Mouse (Mus musculus): ENCODE results near the gene Cpne4. TPM values are rescaled to one million over a fixed set of nuclear protein-coding genes. Genes with fewer than 3 reads are reported as not detected.

Gene Cpne4
- polyA plus RNA-seq, 1 experiment from 2014 or later: 0.50 TPM

GRCm38 (mm10) chr9:104594979-104595378 is 47.9 kb downstream of the Cpne4 start:
- no peak for ATAC-seq (ENCODE audit: insufficient read depth, low FRiP score, low read depth)
- Histone ChIP-seq H3K9ac (no peak overlapping the region), H3K27ac (no peak overlapping the region)

GRCm38 (mm10) chr9:104612523-104612922 is 65.4 kb downstream of the Cpne4 start:
- ATAC-seq (ENCODE audit: insufficient read depth, low FRiP score, low read depth): no peak
- Histone ChIP-seq H3K4me1 (no peaks in the 10 kb centered on the region), H3K27ac (no peak overlapping the region), H3K9ac (no peak overlapping the region), H3K4me3 (replicated peaks) (no peak overlapping the region), H3K27me3 (replicated peaks) (no peaks in the 10 kb centered on the region), H3K4me2 (no peak overlapping the region), H3K9me3 (no peaks in the 10 kb centered on the region), H3K36me3 (no peaks in the 10 kb centered on the region)
- 75% methylated on average over 6 of the region's 6 CpGs for whole genome bisulfite sequencing

More at GRCm38 (mm10) chr9:104594979-104595378, 47.9 kb downstream of the Cpne4 start:
- Histone ChIP-seq H3K4me2 (no peak overlapping the region), H3K36me3 (no peaks in the 10 kb centered on the region), H3K27me3 (replicated peaks) (no peaks in the 10 kb centered on the region), H3K4me1 (no peaks in the 10 kb centered on the region), H3K9me3 (no peaks in the 10 kb centered on the region), H3K4me3 (replicated peaks) (no peak overlapping the region)
- whole genome bisulfite sequencing: 39% methylated on average over 2 of the region's 2 CpGs

GRCm38 (mm10) chr9:104616691-104617090 is 69.6 kb downstream of the Cpne4 start:
- no peak overlapping the region for H3K4me3 ChIP-seq (replicated peaks)
- no peak for ATAC-seq (ENCODE audit: insufficient read depth, low FRiP score, low read depth)
- H3K4me2 ChIP-seq: no peak overlapping the region
- no peaks in the 10 kb centered on the region for H3K36me3 ChIP-seq
- no peaks in the 10 kb centered on the region for H3K27me3 ChIP-seq (replicated peaks)
- H3K9ac ChIP-seq: no peak overlapping the region
- H3K27ac ChIP-seq: no peak overlapping the region
- WGBS: 59% methylated on average over 6 of the region's 6 CpGs
- no peaks in the 10 kb centered on the region for H3K4me1 ChIP-seq
- no peaks in the 10 kb centered on the region for H3K9me3 ChIP-seq

- Histone ChIP-seq H3K9ac (no peak overlapping the region), H3K4me3 (replicated peaks) (no peak overlapping the region), H3K4me2 (no peak overlapping the region), H3K36me3 (no peaks in the 10 kb centered on the region), H3K4me1 (no peaks in the 10 kb centered on the region), H3K9me3 (no peaks in the 10 kb centered on the region), H3K27ac (no peak overlapping the region), H3K27me3 (replicated peaks) (no peaks in the 10 kb centered on the region)
- no peak for ATAC-seq (ENCODE audit: insufficient read depth, low FRiP score, low read depth)
- 67% methylated on average over 4 of the region's 4 CpGs for WGBS
Observed at GRCm38 (mm10) chr9:104623564-104623963, 76.5 kb downstream of the Cpne4 start.

GRCm38 (mm10) chr9:104627816-104628215 is 80.7 kb downstream of the Cpne4 start:
- 27% methylated on average over 7 of the region's 7 CpGs for WGBS

GRCm38 (mm10) chr9:104629282-104629681 is 82.2 kb downstream of the Cpne4 start:
- Histone ChIP-seq H3K27ac (no peak overlapping the region), H3K27me3 (replicated peaks) (no peaks in the 10 kb centered on the region), H3K4me1 (no peaks in the 10 kb centered on the region), H3K9ac (no peak overlapping the region), H3K9me3 (no peaks in the 10 kb centered on the region), H3K4me3 (replicated peaks) (no peak overlapping the region), H3K36me3 (no peaks in the 10 kb centered on the region), H3K4me2 (no peak overlapping the region)
- WGBS: 64% methylated on average over 7 of the region's 7 CpGs
- ATAC-seq (ENCODE audit: insufficient read depth, low FRiP score, low read depth): no peak

More at GRCm38 (mm10) chr9:104627816-104628215, 80.7 kb downstream of the Cpne4 start:
- no peak overlapping the region for H3K4me2 ChIP-seq
- H3K27me3 ChIP-seq (replicated peaks): no peaks in the 10 kb centered on the region
- no peak overlapping the region for H3K9ac ChIP-seq
- ATAC-seq (ENCODE audit: insufficient read depth, low FRiP score, low read depth): no peak
- H3K36me3 ChIP-seq: no peaks in the 10 kb centered on the region
- H3K4me1 ChIP-seq: no peaks in the 10 kb centered on the region
- no peak overlapping the region for H3K4me3 ChIP-seq (replicated peaks)
- H3K27ac ChIP-seq: no peak overlapping the region
- H3K9me3 ChIP-seq: no peaks in the 10 kb centered on the region

GRCm38 (mm10) chr9:104646348-104646994 is 99.4 kb downstream of the Cpne4 start:
- Histone ChIP-seq H3K36me3 (no peaks in the 10 kb centered on the region), H3K9me3 (no peaks in the 10 kb centered on the region), H3K9ac (no peak overlapping the region), H3K4me2 (no peak overlapping the region), H3K27me3 (replicated peaks) (no peaks in the 10 kb centered on the region), H3K27ac (no peak overlapping the region), H3K4me1 (no peaks in the 10 kb centered on the region), H3K4me3 (replicated peaks) (no peak overlapping the region)
- 43% methylated on average over 5 of the region's 5 CpGs for WGBS
- no peak for ATAC-seq (ENCODE audit: insufficient read depth, low FRiP score, low read depth)

GRCm38 (mm10) chr9:104652691-104653261 is 105.7 kb downstream of the Cpne4 start:
- Histone ChIP-seq H3K4me3 (replicated peaks) (no peak overlapping the region), H3K27ac (no peak overlapping the region), H3K27me3 (replicated peaks) (no peaks in the 10 kb centered on the region), H3K4me2 (no peak overlapping the region), H3K9me3 (no peaks in the 10 kb centered on the region), H3K36me3 (no peaks in the 10 kb centered on the region), H3K9ac (no peak overlapping the region), H3K4me1 (no peaks in the 10 kb centered on the region)
- no peak for ATAC-seq (ENCODE audit: insufficient read depth, low FRiP score, low read depth)
- 75% methylated on average over 9 of the region's 9 CpGs for WGBS

- no peak overlapping the region for H3K4me3 ChIP-seq (replicated peaks)
- H3K4me1 ChIP-seq: no peaks in the 10 kb centered on the region
- ATAC-seq (ENCODE audit: insufficient read depth, low FRiP score, low read depth): no peak
- no peaks in the 10 kb centered on the region for H3K9me3 ChIP-seq
- H3K27me3 ChIP-seq (replicated peaks): no peaks in the 10 kb centered on the region
- no peaks in the 10 kb centered on the region for H3K36me3 ChIP-seq
- 57% methylated on average over 4 of the region's 4 CpGs for WGBS
- no peak overlapping the region for H3K27ac ChIP-seq
- no peak overlapping the region for H3K4me2 ChIP-seq
- H3K9ac ChIP-seq: no peak overlapping the region
Observed at GRCm38 (mm10) chr9:104659758-104660157, 112.7 kb downstream of the Cpne4 start.

- H3K9me3 ChIP-seq: no peaks in the 10 kb centered on the region
- no peak overlapping the region for H3K9ac ChIP-seq
- H3K27me3 ChIP-seq (replicated peaks): no peaks in the 10 kb centered on the region
- H3K4me3 ChIP-seq (replicated peaks): no peak overlapping the region
- H3K27ac ChIP-seq: no peak overlapping the region
- no peaks in the 10 kb centered on the region for H3K36me3 ChIP-seq
- no peak overlapping the region for H3K4me2 ChIP-seq
- no peaks in the 10 kb centered on the region for H3K4me1 ChIP-seq
- 29% methylated on average over 1 of the region's 1 CpGs for WGBS
- no peak for ATAC-seq (ENCODE audit: insufficient read depth, low FRiP score, low read depth)
Observed at GRCm38 (mm10) chr9:104676665-104677064, 129.6 kb downstream of the Cpne4 start.

GRCm38 (mm10) chr9:104678571-104678970 is 131.5 kb downstream of the Cpne4 start:
- ATAC-seq (ENCODE audit: insufficient read depth, low FRiP score, low read depth): no peak
- Histone ChIP-seq H3K27me3 (replicated peaks) (no peaks in the 10 kb centered on the region), H3K9me3 (no peaks in the 10 kb centered on the region), H3K27ac (no peak overlapping the region), H3K9ac (no peak overlapping the region), H3K4me2 (no peak overlapping the region), H3K36me3 (no peaks in the 10 kb centered on the region), H3K4me3 (replicated peaks) (no peak overlapping the region), H3K4me1 (no peaks in the 10 kb centered on the region)
- 83% methylated on average over 3 of the region's 3 CpGs for WGBS

- H3K4me3 ChIP-seq (replicated peaks): no peak overlapping the region
- H3K9me3 ChIP-seq: no peaks in the 10 kb centered on the region
- H3K4me1 ChIP-seq: no peaks in the 10 kb centered on the region
- ATAC-seq (ENCODE audit: insufficient read depth, low FRiP score, low read depth): no peak
- H3K27ac ChIP-seq: no peak overlapping the region
- H3K4me2 ChIP-seq: no peak overlapping the region
- WGBS: 65% methylated on average over 3 of the region's 3 CpGs
- H3K36me3 ChIP-seq: no peaks in the 10 kb centered on the region
- H3K9ac ChIP-seq: no peak overlapping the region
- H3K27me3 ChIP-seq (replicated peaks): no peaks in the 10 kb centered on the region
Observed at GRCm38 (mm10) chr9:104687051-104687450, 140.0 kb downstream of the Cpne4 start.

All from stomach, embryonic 15.5 days (tissue).